Mouse (Mus musculus) forebrain, embryonic 11.5 days (tissue): Measurements from ENCODE around the gene Xkr8. TPM values are rescaled to one million over a fixed set of nuclear protein-coding genes. Genes with fewer than 3 reads are reported as not detected.

ENCODE experiments used
- polyA plus RNA-seq: library from polyadenylated mRNA; unstranded; fragments of >200 nt; fragmentation: Nextera tagmentation; extraction: Ambion mirVana; gene quantifications from 2 replicates; pipeline ENCODE4 v1.2.1, GENCODE M21; 2014

Gene Xkr8
- polyA plus RNA-seq, 1 experiment from 2014 or later = 4.8 TPM

Other genes with a start within 250 kb of the Xkr8 start
- gene Sesn2, start 222.0 kb downstream of the Xkr8 start, polyA plus RNA-seq = 9.4 and 9.5 TPM in 2 replicates
- gene Atpif1, start 198.9 kb downstream of the Xkr8 start, polyA plus RNA-seq = 905 and 906 TPM in 2 replicates
- gene Dnajc8, start 197.0 kb downstream of the Xkr8 start, polyA plus RNA-seq = 208 and 217 TPM in 2 replicates
- gene Ptafr, start 168.5 kb downstream of the Xkr8 start, polyA plus RNA-seq = 0.25 and 0.40 TPM in 2 replicates
- 31.6 and 31.9 TPM in 2 replicates for gene Eya3, start 93.6 kb downstream of the Xkr8 start, polyA plus RNA-seq
- 3.8 and 4.6 TPM in 2 replicates for gene Smpdl3b, start 24.7 kb upstream of the Xkr8 start, polyA plus RNA-seq
- 177 and 187 TPM in 2 replicates for gene Rpa2, start 35.8 kb upstream of the Xkr8 start, polyA plus RNA-seq
- 0.87 and 1.0 TPM in 2 replicates for gene Themis2, start 63.8 kb upstream of the Xkr8 start, polyA plus RNA-seq
- gene Ppp1r8, start 110.6 kb upstream of the Xkr8 start, polyA plus RNA-seq = 69.6 and 80.4 TPM in 2 replicates
- 82.3 and 83.8 TPM in 2 replicates for gene Stx12, start 152.0 kb upstream of the Xkr8 start, polyA plus RNA-seq
- gene Fam76a, start 190.0 kb upstream of the Xkr8 start, polyA plus RNA-seq = 28.1 and 31.4 TPM in 2 replicates
- 0.13 TPM in 1 of 2 replicates, not detected in the other for gene Fgr, start 241.5 kb upstream of the Xkr8 start, polyA plus RNA-seq